Mouse (Mus musculus) c-Kit-negative CD71-positive TER-119-positive erythroid progenitor cells, embryonic 14.5 days (primary cell): ENCODE data around the gene Ptk7.

Experiments
- DNase-seq: peaks from one replicate; pipeline ENCODE4 v3.0.0-alpha.2; 2013; ENCODE audit warnings: low read depth, low spot score

Gene Ptk7

GRCm38 (mm10) chr17:46521963-46522668, 107.2 kb downstream of the Ptk7 start:
- DNase-seq: no peak

DNA sequence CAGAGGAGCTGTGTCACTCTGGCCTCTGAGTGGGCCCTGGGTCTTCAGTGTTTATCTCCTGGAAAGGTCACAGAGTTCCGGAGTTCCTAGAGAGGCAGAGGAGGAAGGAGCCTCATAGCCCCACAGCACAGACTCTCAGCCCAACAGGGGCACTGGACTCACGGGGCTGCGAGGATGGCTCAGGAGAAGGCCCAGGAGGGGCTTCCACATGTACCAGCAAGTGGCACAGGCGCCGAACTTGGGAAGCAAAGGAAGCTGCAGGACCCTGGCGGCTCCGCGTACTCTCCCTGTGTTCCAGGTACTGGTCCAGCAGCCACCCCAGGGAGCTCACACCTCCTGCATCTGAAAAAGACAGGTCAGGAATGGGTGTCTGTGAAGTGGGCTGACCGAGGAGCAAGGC, 108.1 kb downstream of the Ptk7 start:
- DNase-seq: no peak

DNA sequence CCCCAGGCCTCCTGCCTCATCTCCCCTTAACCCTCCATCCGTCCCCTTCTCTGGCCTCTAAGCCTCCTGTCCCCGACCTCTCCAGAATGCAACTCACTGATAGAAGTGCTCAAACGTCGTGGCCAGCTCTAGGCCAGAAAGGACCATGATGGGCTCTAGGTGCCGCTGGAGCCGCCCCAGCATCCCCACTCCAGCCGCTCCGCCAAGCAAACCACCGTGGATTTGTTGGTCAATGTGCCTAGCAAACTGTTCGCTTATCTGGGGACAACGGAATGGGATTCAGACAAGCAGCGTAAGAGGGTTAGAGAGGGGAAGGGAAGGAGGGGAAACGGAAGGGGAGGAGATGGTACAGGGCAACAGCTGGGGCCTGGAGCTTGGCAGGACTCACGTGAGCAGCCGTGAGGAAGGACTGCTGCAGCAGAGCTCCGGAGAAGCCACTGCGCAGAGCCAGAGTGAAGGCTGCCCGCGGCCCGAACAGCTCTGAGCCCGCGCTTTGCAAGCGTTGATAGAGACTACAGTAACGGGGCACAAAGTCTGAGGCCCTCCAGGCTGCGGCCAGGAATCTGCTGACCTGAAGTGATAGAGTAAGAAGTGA, 108.8 kb downstream of the Ptk7 start:
- DNase-seq: no peak

DNA sequence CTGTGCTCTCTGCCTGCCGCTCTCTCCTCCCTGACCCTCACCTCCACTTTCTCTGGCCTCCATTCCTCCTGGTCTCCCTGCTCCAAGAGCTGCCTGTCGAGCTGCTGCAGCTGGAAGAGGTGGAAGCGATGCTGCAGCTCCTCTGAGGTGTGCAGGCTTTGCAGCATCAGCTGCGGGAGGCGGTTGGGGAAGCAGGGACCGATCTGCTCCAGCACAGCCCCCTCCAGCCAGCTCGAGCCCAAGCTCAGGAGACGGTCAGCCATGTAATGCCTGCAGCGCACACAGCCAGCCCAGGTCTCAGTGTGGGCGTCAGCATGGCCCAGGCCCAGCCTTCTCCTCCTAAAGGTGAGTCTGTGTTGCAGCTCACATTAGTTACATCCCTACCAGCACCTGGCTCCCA, 109.3 kb downstream of the Ptk7 start:
- DNase-seq: no peak
